Mouse (Mus musculus) embryonic facial prominence, embryonic 11.5 days (tissue): ENCODE data around the gene Rbl2. TPM values are rescaled to one million over a fixed set of nuclear protein-coding genes. Genes with fewer than 3 reads are reported as not detected.

Experiments
- ATAC-seq: fragments of 200-750 bp; cut with Nextera tagmentation; replicated peaks from 2 replicates; pipeline ENCODE4 v1.8.0; 2017; ENCODE audit warnings: low read depth; ENCODE audit not compliant: insufficient number of reproducible peaks, low FRiP score, low TSS enrichment
- DNase-seq: peaks from one replicate; pipeline ENCODE4 v3.0.0-alpha.2; 2015; ENCODE audit warnings: low spot score
- H3K27ac ChIP-seq: fragments of 300-500 bp; sonication (generic); replicated peaks from 2 replicates; pipeline ENCODE4 v1.5.1; 2014; ENCODE audit warnings: mild to moderate bottlenecking, low read depth, low read length, control low read depth
- H3K27me3 ChIP-seq: fragments of 300-500 bp; sonication (generic); 2 replicates; pipeline ENCODE4 v1.6.1; 2014; ENCODE audit warnings: mild to moderate bottlenecking, low read length, moderate library complexity, mixed read lengths; ENCODE audit not compliant: control insufficient read depth, insufficient read depth
- H3K36me3 ChIP-seq: fragments of 300-500 bp; sonication (generic); replicated peaks from 2 replicates; pipeline ENCODE4 v1.6.1; 2014; ENCODE audit warnings: low read depth, mild to moderate bottlenecking, low read length, moderate library complexity, mixed read lengths; ENCODE audit not compliant: control insufficient read depth, insufficient read depth
- H3K4me1 ChIP-seq: fragments of 300-500 bp; sonication (generic); 2 replicates; pipeline ENCODE4 v1.6.1; 2014; ENCODE audit warnings: low read length, mixed read lengths; ENCODE audit not compliant: control insufficient read depth, insufficient read depth
- H3K4me2 ChIP-seq: fragments of 300-500 bp; sonication (generic); 2 replicates; pipeline ENCODE4 v1.6.1; 2014; ENCODE audit warnings: low read depth, mild to moderate bottlenecking, control low read depth, low read length, moderate library complexity
- H3K4me3 ChIP-seq: fragments of 300-500 bp; sonication (generic); 2 replicates; pipeline ENCODE4 v1.5.1; 2014; ENCODE audit warnings: low read depth, low read length, control low read depth
- H3K9ac ChIP-seq: fragments of 300-500 bp; sonication (generic); replicated peaks from 2 replicates; pipeline ENCODE4 v1.6.1; 2014; ENCODE audit warnings: mild to moderate bottlenecking, control low read depth, low read length
- H3K9me3 ChIP-seq: fragments of 300-500 bp; sonication (generic); replicated peaks from 2 replicates; pipeline ENCODE4 v1.6.1; 2016; ENCODE audit warnings: mild to moderate bottlenecking, low read length, inconsistent platforms, mixed read lengths; ENCODE audit not compliant: control insufficient read depth
- WGBS: fragments of 180-500 bp; shearing (Covaris S2); extraction: QIAGEN DNeasy Blood & Tissue Kit; methylation state at CpG from one replicate; pipeline ENCODE4 v1.1.7; 2014; 5-methylcytosine and 5-hydroxymethylcytosine counted together
- polyA plus RNA-seq: library from polyadenylated mRNA; unstranded; fragments of >200 nt; fragmentation: Nextera tagmentation; extraction: Ambion mirVana; gene quantifications from 2 replicates; pipeline ENCODE4 v1.2.1, GENCODE M21; 2014

Gene Rbl2
- polyA plus RNA-seq, 1 experiment from 2014 or later: 11.1 TPM

GRCm38 (mm10) chr8:91111868-91112477 lies 42.1 kb downstream of the Rbl2 start:
- WGBS: 89% methylated on average over 5 of the region's 5 CpGs
- no peak overlapping the region for H3K9ac ChIP-seq
- no peak for ATAC-seq
- H3K36me3 ChIP-seq: no peaks in the 10 kb centered on the region; the same call in 1 of the 2 replicates
- DNase-seq: no peak
- H3K4me2 ChIP-seq: no peak overlapping the region
- H3K9me3 ChIP-seq: no peaks in the 10 kb centered on the region
- no peaks in the 10 kb centered on the region for H3K4me1 ChIP-seq
- no peak overlapping the region for H3K4me3 ChIP-seq
- no peak overlapping the region for H3K27ac ChIP-seq
- no peaks in the 10 kb centered on the region for H3K27me3 ChIP-seq

- no peak for DNase-seq
- no peaks in the 10 kb centered on the region; the same call in 1 of the 2 replicates for H3K36me3 ChIP-seq
These were observed 44.6 kb downstream of the Rbl2 start for GRCm38 (mm10) chr8:91114428-91114827.

GRCm38 (mm10) chr8:91114910-91115309 lies 45.1 kb downstream of the Rbl2 start:
- no peaks in the 10 kb centered on the region for H3K9me3 ChIP-seq
- no peak for DNase-seq
- H3K4me2 ChIP-seq: no peak overlapping the region
- H3K36me3 ChIP-seq: no peaks in the 10 kb centered on the region; the same call in 1 of the 2 replicates
- 78% methylated on average over 11 of the region's 11 CpGs for WGBS
- no peaks in the 10 kb centered on the region for H3K27me3 ChIP-seq
- no peak overlapping the region for H3K9ac ChIP-seq
- no peaks in the 10 kb centered on the region for H3K4me1 ChIP-seq
- H3K27ac ChIP-seq: no peak overlapping the region
- no peak overlapping the region for H3K4me3 ChIP-seq
- no peak for ATAC-seq

More at GRCm38 (mm10) chr8:91114428-91114827, 44.6 kb downstream of the Rbl2 start:
- H3K9me3 ChIP-seq: no peaks in the 10 kb centered on the region
- 95% methylated on average over 5 of the region's 5 CpGs for WGBS
- no peak overlapping the region for H3K27ac ChIP-seq
- H3K4me1 ChIP-seq: no peaks in the 10 kb centered on the region
- no peak overlapping the region for H3K4me2 ChIP-seq
- ATAC-seq: no peak
- no peak overlapping the region for H3K9ac ChIP-seq
- H3K27me3 ChIP-seq: no peaks in the 10 kb centered on the region
- no peak overlapping the region for H3K4me3 ChIP-seq

- DNase-seq (no peak), ATAC-seq (no peak)
- no peaks in the 10 kb centered on the region for H3K9me3 ChIP-seq
- no peak overlapping the region for H3K4me3 ChIP-seq
- WGBS: 92% methylated on average over 4 of the region's 4 CpGs
- no peaks in the 10 kb centered on the region for H3K27me3 ChIP-seq
- H3K36me3 ChIP-seq: no peaks in the 10 kb centered on the region; the same call in 1 of the 2 replicates
- H3K4me2 ChIP-seq: no peak overlapping the region
- H3K4me1 ChIP-seq: no peaks in the 10 kb centered on the region
- H3K27ac ChIP-seq: no peak overlapping the region
- no peak overlapping the region for H3K9ac ChIP-seq
These were observed 47.7 kb downstream of the Rbl2 start for GRCm38 (mm10) chr8:91117537-91117936.

- no peak overlapping the region for H3K4me3 ChIP-seq
- H3K27me3 ChIP-seq: no peaks in the 10 kb centered on the region
- peak; percentile 26 for DNase-seq
- no peak for ATAC-seq
- no peaks in the 10 kb centered on the region for H3K4me1 ChIP-seq
- no peak overlapping the region for H3K27ac ChIP-seq
- WGBS: 69% methylated on average over 3 of the region's 3 CpGs
- no peaks in the 10 kb centered on the region for H3K9me3 ChIP-seq
- H3K36me3 ChIP-seq: no peaks in the 10 kb centered on the region; the same call in 1 of the 2 replicates
- no peak overlapping the region for H3K9ac ChIP-seq
- H3K4me2 ChIP-seq: no peak overlapping the region
These were observed 48.3 kb downstream of the Rbl2 start for GRCm38 (mm10) chr8:91118131-91118530.

- no peaks in the 10 kb centered on the region for H3K4me1 ChIP-seq
- DNase-seq (no peak), ATAC-seq (no peak)
- H3K27ac ChIP-seq: no peak overlapping the region
- no peaks in the 10 kb centered on the region for H3K27me3 ChIP-seq
- H3K9ac ChIP-seq: no peak overlapping the region
- H3K4me2 ChIP-seq: no peak overlapping the region
- H3K4me3 ChIP-seq: no peak overlapping the region
- WGBS: 87% methylated on average over 5 of the region's 5 CpGs
- no peaks in the 10 kb centered on the region for H3K9me3 ChIP-seq
- H3K36me3 ChIP-seq: peaks cover 5% of the 10 kb centered on the region
These were observed 54.5 kb downstream of the Rbl2 start for GRCm38 (mm10) chr8:91124315-91124714.

GRCm38 (mm10) chr8:91126786-91127185 lies 56.9 kb downstream of the Rbl2 start:
- no peaks in the 10 kb centered on the region for H3K4me1 ChIP-seq
- 92% methylated on average over 8 of the region's 8 CpGs for WGBS
- no peak for DNase-seq

GRCm38 (mm10) chr8:91132731-91133130 lies 62.9 kb downstream of the Rbl2 start:
- WGBS: 83% methylated on average over 4 of the region's 4 CpGs
- no peak for DNase-seq

More at GRCm38 (mm10) chr8:91126786-91127185, 56.9 kb downstream of the Rbl2 start:
- Histone ChIP-seq H3K4me2 (no peak overlapping the region), H3K27me3 (no peaks in the 10 kb centered on the region), H3K27ac (no peak overlapping the region), H3K9ac (no peak overlapping the region), H3K9me3 (no peaks in the 10 kb centered on the region), H3K4me3 (no peak overlapping the region), H3K36me3 (peaks cover 5% of the 10 kb centered on the region)
- no peak for ATAC-seq

More at GRCm38 (mm10) chr8:91132731-91133130, 62.9 kb downstream of the Rbl2 start:
- peaks cover 3% of the 10 kb centered on the region; the same call in 1 of the 2 replicates for H3K36me3 ChIP-seq
- H3K27me3 ChIP-seq: no peaks in the 10 kb centered on the region
- H3K4me1 ChIP-seq: no peaks in the 10 kb centered on the region
- H3K4me2 ChIP-seq: no peak overlapping the region; the same call in 1 of the 2 replicates
- H3K4me3 ChIP-seq: 0 out of 2 replicates have a peak overlapping the region, but pooled peaks have one; percentile 79
- H3K9me3 ChIP-seq: no peaks in the 10 kb centered on the region
- H3K27ac ChIP-seq: no peak overlapping the region
- ATAC-seq: no peak
- no peak overlapping the region for H3K9ac ChIP-seq
